Mouse (Mus musculus): Measurements from ENCODE around the gene Slc38a4. TPM values are rescaled to one million over a fixed set of nuclear protein-coding genes. Genes with fewer than 3 reads are reported as not detected.

Slc38a4 gene
- polyA plus RNA-seq, 1 experiment from 2014 or later, result 0.37 TPM

GRCm38 (mm10) chr15:97077665-97078064, 21.9 kb upstream of the Slc38a4 start:
- no peak overlapping the region for H3K4me2 ChIP-seq (ENCODE audit: low read depth, low read length)
- H3K4me1 ChIP-seq (ENCODE audit: control insufficient read depth, insufficient read depth, low read length), result no peaks in the 10 kb centered on the region
- H3K27ac ChIP-seq (ENCODE audit: low read depth, low read length), result no peak overlapping the region
- no peaks in the 10 kb centered on the region for H3K36me3 ChIP-seq (ENCODE audit: control insufficient read depth, insufficient read depth, low read length)
- no peaks in the 10 kb centered on the region for H3K9me3 ChIP-seq (ENCODE audit: control insufficient read depth, low read length)
- H3K27me3 ChIP-seq (ENCODE audit: control insufficient read depth, insufficient read depth, low read length), result no peaks in the 10 kb centered on the region
- ATAC-seq (ENCODE audit: low read depth), result no peak
- 86% methylated on average over 6 of the region's 6 CpGs for WGBS
- no peak overlapping the region for H3K4me3 ChIP-seq (ENCODE audit: low read depth, low read length)
- H3K9ac ChIP-seq (replicated peaks; ENCODE audit: low read depth, low read length), result no peak overlapping the region

- Histone ChIP-seq H3K27me3 (ENCODE audit: control insufficient read depth, insufficient read depth, low read length) (no peaks in the 10 kb centered on the region), H3K27ac (ENCODE audit: low read depth, low read length) (no peak overlapping the region), H3K36me3 (ENCODE audit: control insufficient read depth, insufficient read depth, low read length) (no peaks in the 10 kb centered on the region), H3K4me2 (ENCODE audit: low read depth, low read length) (no peak overlapping the region), H3K9me3 (ENCODE audit: control insufficient read depth, low read length) (no peaks in the 10 kb centered on the region), H3K9ac (replicated peaks; ENCODE audit: low read depth, low read length) (no peak overlapping the region), H3K4me1 (ENCODE audit: control insufficient read depth, insufficient read depth, low read length) (no peaks in the 10 kb centered on the region), H3K4me3 (ENCODE audit: low read depth, low read length) (no peak overlapping the region)
- 71% methylated on average over 3 of the region's 3 CpGs for WGBS
- no peak for ATAC-seq (ENCODE audit: low read depth)
Observed at GRCm38 (mm10) chr15:97076092-97076491, 20.3 kb upstream of the Slc38a4 start.

- no peaks in the 10 kb centered on the region for H3K4me1 ChIP-seq (ENCODE audit: control insufficient read depth, insufficient read depth, low read length)
- H3K36me3 ChIP-seq (ENCODE audit: control insufficient read depth, insufficient read depth, low read length), result no peaks in the 10 kb centered on the region
- H3K4me2 ChIP-seq (ENCODE audit: low read depth, low read length), result no peak overlapping the region
- no peaks in the 10 kb centered on the region for H3K27me3 ChIP-seq (ENCODE audit: control insufficient read depth, insufficient read depth, low read length)
- no peak overlapping the region for H3K4me3 ChIP-seq (ENCODE audit: low read depth, low read length)
- no peaks in the 10 kb centered on the region for H3K9me3 ChIP-seq (ENCODE audit: control insufficient read depth, low read length)
- no peak overlapping the region for H3K9ac ChIP-seq (replicated peaks; ENCODE audit: low read depth, low read length)
- 72% methylated on average over 4 of the region's 4 CpGs for WGBS
- no peak for ATAC-seq (ENCODE audit: low read depth)
- H3K27ac ChIP-seq (ENCODE audit: low read depth, low read length), result no peak overlapping the region
Observed at GRCm38 (mm10) chr15:97075240-97075639, 19.5 kb upstream of the Slc38a4 start.

GRCm38 (mm10) chr15:97072859-97073826, 17.4 kb upstream of the Slc38a4 start:
- no peak overlapping the region for H3K4me2 ChIP-seq (ENCODE audit: low read depth, low read length)
- H3K9ac ChIP-seq (replicated peaks; ENCODE audit: low read depth, low read length), result no peak overlapping the region
- no peak overlapping the region for H3K4me3 ChIP-seq (ENCODE audit: low read depth, low read length)
- no peaks in the 10 kb centered on the region for H3K36me3 ChIP-seq (ENCODE audit: control insufficient read depth, insufficient read depth, low read length)
- WGBS, result 65% methylated on average over 13 of the region's 13 CpGs
- no peaks in the 10 kb centered on the region for H3K9me3 ChIP-seq (ENCODE audit: control insufficient read depth, low read length)
- no peak for ATAC-seq (ENCODE audit: low read depth)
- no peaks in the 10 kb centered on the region for H3K4me1 ChIP-seq (ENCODE audit: control insufficient read depth, insufficient read depth, low read length)
- no peaks in the 10 kb centered on the region for H3K27me3 ChIP-seq (ENCODE audit: control insufficient read depth, insufficient read depth, low read length)
- H3K27ac ChIP-seq (ENCODE audit: low read depth, low read length), result no peak overlapping the region

GRCm38 (mm10) chr15:97067340-97068136, 11.8 kb upstream of the Slc38a4 start:
- Histone ChIP-seq H3K9me3 (ENCODE audit: control insufficient read depth, low read length) (no peaks in the 10 kb centered on the region), H3K4me2 (ENCODE audit: low read depth, low read length) (no peak overlapping the region), H3K4me3 (ENCODE audit: low read depth, low read length) (no peak overlapping the region), H3K27ac (ENCODE audit: low read depth, low read length) (no peak overlapping the region), H3K4me1 (ENCODE audit: control insufficient read depth, insufficient read depth, low read length) (no peaks in the 10 kb centered on the region), H3K9ac (replicated peaks; ENCODE audit: low read depth, low read length) (no peak overlapping the region), H3K36me3 (ENCODE audit: control insufficient read depth, insufficient read depth, low read length) (no peaks in the 10 kb centered on the region), H3K27me3 (ENCODE audit: control insufficient read depth, insufficient read depth, low read length) (no peaks in the 10 kb centered on the region)
- WGBS, result 57% methylated on average over 8 of the region's 8 CpGs
- ATAC-seq (ENCODE audit: low read depth), result no peak

- ATAC-seq (ENCODE audit: low read depth), result no peak
- H3K9ac ChIP-seq (replicated peaks; ENCODE audit: low read depth, low read length), result no peak overlapping the region
- no peaks in the 10 kb centered on the region for H3K27me3 ChIP-seq (ENCODE audit: control insufficient read depth, insufficient read depth, low read length)
- no peak overlapping the region for H3K4me3 ChIP-seq (ENCODE audit: low read depth, low read length)
- no peaks in the 10 kb centered on the region for H3K9me3 ChIP-seq (ENCODE audit: control insufficient read depth, low read length)
- H3K4me2 ChIP-seq (ENCODE audit: low read depth, low read length), result no peak overlapping the region
- WGBS, result 85% methylated on average over 5 of the region's 5 CpGs
- no peak overlapping the region for H3K27ac ChIP-seq (ENCODE audit: low read depth, low read length)
- H3K4me1 ChIP-seq (ENCODE audit: control insufficient read depth, insufficient read depth, low read length), result no peaks in the 10 kb centered on the region
- H3K36me3 ChIP-seq (ENCODE audit: control insufficient read depth, insufficient read depth, low read length), result no peaks in the 10 kb centered on the region
Observed at GRCm38 (mm10) chr15:97066937-97067336, 11.2 kb upstream of the Slc38a4 start.

GRCm38 (mm10) chr15:97063211-97063610, 7.5 kb upstream of the Slc38a4 start:
- Histone ChIP-seq H3K9ac (replicated peaks; ENCODE audit: low read depth, low read length) (no peak overlapping the region), H3K9me3 (ENCODE audit: control insufficient read depth, low read length) (no peaks in the 10 kb centered on the region), H3K4me1 (ENCODE audit: control insufficient read depth, insufficient read depth, low read length) (no peaks in the 10 kb centered on the region), H3K4me2 (ENCODE audit: low read depth, low read length) (no peak overlapping the region), H3K4me3 (ENCODE audit: low read depth, low read length) (no peak overlapping the region), H3K36me3 (ENCODE audit: control insufficient read depth, insufficient read depth, low read length) (no peaks in the 10 kb centered on the region), H3K27ac (ENCODE audit: low read depth, low read length) (no peak overlapping the region), H3K27me3 (ENCODE audit: control insufficient read depth, insufficient read depth, low read length) (no peaks in the 10 kb centered on the region)
- no peak for ATAC-seq (ENCODE audit: low read depth)
- WGBS, result 95% methylated on average over 5 of the region's 5 CpGs

- no peak for ATAC-seq (ENCODE audit: low read depth)
- Histone ChIP-seq H3K4me3 (ENCODE audit: low read depth, low read length) (no peak overlapping the region), H3K27me3 (ENCODE audit: control insufficient read depth, insufficient read depth, low read length) (no peaks in the 10 kb centered on the region), H3K9ac (replicated peaks; ENCODE audit: low read depth, low read length) (no peak overlapping the region), H3K27ac (ENCODE audit: low read depth, low read length) (no peak overlapping the region), H3K4me2 (ENCODE audit: low read depth, low read length) (no peak overlapping the region), H3K4me1 (ENCODE audit: control insufficient read depth, insufficient read depth, low read length) (no peaks in the 10 kb centered on the region), H3K9me3 (ENCODE audit: control insufficient read depth, low read length) (no peaks in the 10 kb centered on the region), H3K36me3 (ENCODE audit: control insufficient read depth, insufficient read depth, low read length) (no peaks in the 10 kb centered on the region)
- 90% methylated on average over 8 of the region's 8 CpGs for WGBS
Observed at GRCm38 (mm10) chr15:97060973-97061372, 5.2 kb upstream of the Slc38a4 start.

GRCm38 (mm10) chr15:97060571-97060970, 4.8 kb upstream of the Slc38a4 start:
- Histone ChIP-seq H3K27me3 (ENCODE audit: control insufficient read depth, insufficient read depth, low read length) (no peaks in the 10 kb centered on the region), H3K36me3 (ENCODE audit: control insufficient read depth, insufficient read depth, low read length) (no peaks in the 10 kb centered on the region), H3K9me3 (ENCODE audit: control insufficient read depth, low read length) (no peaks in the 10 kb centered on the region), H3K4me1 (ENCODE audit: control insufficient read depth, insufficient read depth, low read length) (no peaks in the 10 kb centered on the region), H3K9ac (replicated peaks; ENCODE audit: low read depth, low read length) (no peak overlapping the region), H3K4me2 (ENCODE audit: low read depth, low read length) (no peak overlapping the region), H3K4me3 (ENCODE audit: low read depth, low read length) (no peak overlapping the region), H3K27ac (ENCODE audit: low read depth, low read length) (no peak overlapping the region)
- no peak for ATAC-seq (ENCODE audit: low read depth)
- WGBS, result 89% methylated on average over 6 of the region's 6 CpGs
